Mouse (Mus musculus) kidney, embryonic 16.5 days (tissue): ENCODE results near the gene Nthl1. TPM values are rescaled to one million over a fixed set of nuclear protein-coding genes. Genes with fewer than 3 reads are reported as not detected.
A peak's percentile ranks its signal among the peaks of the same experiment; 100 is the strongest.
"Not testable (repeated sequence)": the region's sequence is repeated elsewhere in the genome, so short reads cannot be mapped to it uniquely, and the experiment has no call there.

Experiments used
- ATAC-seq: fragments of 200-750 bp; cut with Nextera tagmentation; 2 replicates; pipeline ENCODE4 v1.8.0; 2017; ENCODE audit warnings: moderate TSS enrichment; ENCODE audit not compliant: low FRiP score, low TSS enrichment
- H3K27ac ChIP-seq: fragments of 300-500 bp; sonication (generic); 2 replicates; pipeline ENCODE4 v1.5.1; 2014; ENCODE audit warnings: low read length
- H3K27me3 ChIP-seq: fragments of 300-500 bp; sonication (generic); 2 replicates; pipeline ENCODE4 v1.6.1; 2014; ENCODE audit warnings: low read length, control low read depth, mixed read lengths; ENCODE audit not compliant: insufficient read depth
- H3K36me3 ChIP-seq: fragments of 300-500 bp; sonication (generic); 2 replicates; pipeline ENCODE4 v1.6.1; 2014; ENCODE audit warnings: low read length, control low read depth, mixed read lengths; ENCODE audit not compliant: insufficient read depth
- H3K4me1 ChIP-seq: fragments of 300-500 bp; sonication (generic); 2 replicates; pipeline ENCODE4 v1.6.1; 2014; ENCODE audit warnings: low read length, control low read depth, mixed read lengths; ENCODE audit not compliant: insufficient read depth
- H3K4me2 ChIP-seq: fragments of 300-500 bp; sonication (generic); replicated peaks from 2 replicates; pipeline ENCODE4 v1.6.1; 2014; ENCODE audit warnings: low read depth, low read length
- H3K4me3 ChIP-seq: fragments of 300-500 bp; sonication (generic); 2 replicates; pipeline ENCODE4 v1.5.1; 2014; ENCODE audit warnings: mild to moderate bottlenecking, low read length
- H3K9ac ChIP-seq: fragments of 300-500 bp; sonication (generic); replicated peaks from 2 replicates; pipeline ENCODE4 v1.6.1; 2014; ENCODE audit warnings: low read length
- H3K9me3 ChIP-seq: fragments of 300-500 bp; sonication (generic); 2 replicates; pipeline ENCODE4 v1.6.1; 2016; ENCODE audit warnings: low read length, control low read depth
- WGBS: fragments of 180-500 bp; shearing (Covaris S2); extraction: QIAGEN DNeasy Blood & Tissue Kit; methylation state at CpG from one replicate; pipeline ENCODE4 v1.1.7; 2014; 5-methylcytosine and 5-hydroxymethylcytosine counted together
- polyA plus RNA-seq: library from polyadenylated mRNA; unstranded; fragments of >200 nt; fragmentation: Nextera tagmentation; extraction: Ambion mirVana; gene quantifications from 2 replicates; pipeline ENCODE4 v1.2.1, GENCODE M21; 2015

Nthl1 gene
- polyA plus RNA-seq, 1 experiment from 2014 or later = 23.1 TPM

- Histone ChIP-seq H3K4me2 (peak within 1 kb of the TSS; percentile 94), H3K4me1 (peaks cover 12% of the 10 kb centered on the region), H3K36me3 (no peaks in the 10 kb centered on the region), H3K9me3 (no peaks in the 10 kb centered on the region), H3K27me3 (peaks cover 42% of the 10 kb centered on the region), H3K9ac (peak within 1 kb of the TSS; percentile 65), H3K4me3 (peak within 1 kb of the TSS; percentile 55), H3K27ac (no peak within 1 kb of the TSS)
- ATAC-seq = peak; percentile 44; the same call in 1 of the 2 replicates
- 2% methylated on average over 47 of the region's 47 CpGs for WGBS
Measured at GRCm38 (mm10) chr17:24658017-24658758, 25.7 kb downstream of the Nthl1 start, which contains the start of gene Npw. Gene Npw (minus strand): TSS chr17:24658457.

- H3K27ac ChIP-seq, H3K4me3 ChIP-seq, H3K36me3 ChIP-seq, H3K27me3 ChIP-seq, H3K9ac ChIP-seq, ATAC-seq, H3K9me3 ChIP-seq, H3K4me2 ChIP-seq: not testable (repeated sequence)
- WGBS = 63% methylated on average over 7 of the region's 7 CpGs
- peaks cover 21% of the 10 kb centered on the region for H3K4me1 ChIP-seq
Measured at GRCm38 (mm10) chr17:24667011-24667410, 34.5 kb downstream of the Nthl1 start.

- Histone ChIP-seq H3K4me3 (no peak overlapping the region), H3K4me2 (no peak overlapping the region), H3K9ac (no peak overlapping the region), H3K27ac (no peak overlapping the region), H3K9me3 (no peaks in the 10 kb centered on the region), H3K4me1 (peaks cover 25% of the 10 kb centered on the region), H3K36me3 (no peaks in the 10 kb centered on the region), H3K27me3 (no peaks in the 10 kb centered on the region)
- 21% methylated on average over 6 of the region's 6 CpGs for WGBS
- no peak for ATAC-seq
Measured at GRCm38 (mm10) chr17:24667416-24667815, 34.9 kb downstream of the Nthl1 start.

GRCm38 (mm10) chr17:24669214-24669544 is 36.7 kb downstream of the Nthl1 start:
- H3K9ac ChIP-seq = peak overlapping the region; percentile 95
- peak overlapping the region; percentile 60 for H3K4me2 ChIP-seq
- H3K4me3 ChIP-seq = peak overlapping the region; percentile 84
- not testable (repeated sequence) for H3K36me3 ChIP-seq, H3K27me3 ChIP-seq, H3K9me3 ChIP-seq
- peaks cover 32% of the 10 kb centered on the region for H3K4me1 ChIP-seq
- H3K27ac ChIP-seq = peak overlapping the region; percentile 80
- peak; percentile 8 for ATAC-seq
- WGBS = 11% methylated on average over 15 of the region's 15 CpGs

GRCm38 (mm10) chr17:24669545-24670245 is 37.2 kb downstream of the Nthl1 start, which contains the start of gene Zfp598:
Gene Zfp598 (plus strand): TSS chr17:24669687.
- peak within 1 kb of the TSS; percentile 92 for H3K4me2 ChIP-seq
- no peaks in the 10 kb centered on the region for H3K27me3 ChIP-seq
- H3K4me1 ChIP-seq = peaks cover 32% of the 10 kb centered on the region
- no peaks in the 10 kb centered on the region for H3K36me3 ChIP-seq
- ATAC-seq = peak; percentile 99
- H3K4me3 ChIP-seq = peak within 1 kb of the TSS; percentile 84
- peak within 1 kb of the TSS; percentile 80 for H3K27ac ChIP-seq
- no peaks in the 10 kb centered on the region for H3K9me3 ChIP-seq
- WGBS = under 1% methylated on average over 76 of the region's 80 CpGs
- peak within 1 kb of the TSS; percentile 95 for H3K9ac ChIP-seq

- H3K27me3 ChIP-seq = no peaks in the 10 kb centered on the region
- H3K4me1 ChIP-seq = peaks cover 32% of the 10 kb centered on the region
- 8% methylated on average over 8 of the region's 8 CpGs for WGBS
- peak overlapping the region; percentile 80 for H3K27ac ChIP-seq
- peak overlapping the region; percentile 92 for H3K4me2 ChIP-seq
- no peak for ATAC-seq
- no peaks in the 10 kb centered on the region for H3K36me3 ChIP-seq
- peak overlapping the region; percentile 95 for H3K9ac ChIP-seq
- H3K9me3 ChIP-seq = no peaks in the 10 kb centered on the region
- peak overlapping the region; percentile 84 for H3K4me3 ChIP-seq
Measured at GRCm38 (mm10) chr17:24670246-24670844, 37.9 kb downstream of the Nthl1 start.

GRCm38 (mm10) chr17:24671346-24671745 is 38.9 kb downstream of the Nthl1 start:
- no peak overlapping the region for H3K4me3 ChIP-seq
- peak overlapping the region; percentile 95 for H3K9ac ChIP-seq
- ATAC-seq = no peak
- peak overlapping the region; percentile 92 for H3K4me2 ChIP-seq
- H3K4me1 ChIP-seq = peaks cover 32% of the 10 kb centered on the region
- no peaks in the 10 kb centered on the region for H3K9me3 ChIP-seq
- H3K27me3 ChIP-seq = no peaks in the 10 kb centered on the region
- 66% methylated on average over 5 of the region's 5 CpGs for WGBS
- H3K36me3 ChIP-seq = no peaks in the 10 kb centered on the region
- H3K27ac ChIP-seq = no peak overlapping the region

GRCm38 (mm10) chr17:24672141-24672540 is 39.7 kb downstream of the Nthl1 start:
- Histone ChIP-seq H3K27me3 (no peaks in the 10 kb centered on the region), H3K27ac (peak overlapping the region; percentile 22; the same call in 1 of the 2 replicates), H3K36me3 (peaks cover 6% of the 10 kb centered on the region), H3K9ac (peak overlapping the region; percentile 46), H3K4me2 (peak overlapping the region; percentile 37), H3K4me3 (peak overlapping the region; percentile 14; the same call in 1 of the 2 replicates), H3K4me1 (peaks cover 32% of the 10 kb centered on the region), H3K9me3 (no peaks in the 10 kb centered on the region)
- WGBS = 15% methylated on average over 5 of the region's 5 CpGs
- no peak for ATAC-seq

- H3K36me3 ChIP-seq = peaks cover 27% of the 10 kb centered on the region
- H3K4me3 ChIP-seq = no peak overlapping the region
- H3K9me3 ChIP-seq = no peaks in the 10 kb centered on the region
- H3K27me3 ChIP-seq = no peaks in the 10 kb centered on the region
- no peak overlapping the region for H3K4me2 ChIP-seq
- WGBS = 85% methylated on average over 7 of the region's 7 CpGs
- no peak for ATAC-seq
- H3K4me1 ChIP-seq = peaks cover 28% of the 10 kb centered on the region
- H3K9ac ChIP-seq = no peak overlapping the region
- H3K27ac ChIP-seq = no peak overlapping the region
Measured at GRCm38 (mm10) chr17:24674277-24674676, 41.8 kb downstream of the Nthl1 start.
